Mouse (Mus musculus): ENCODE results near the gene Ndufa8. TPM values are rescaled to one million over a fixed set of nuclear protein-coding genes. Genes with fewer than 3 reads are reported as not detected.

Gene Ndufa8
- 63.3 and 68.7 TPM in 2 replicates for polyA plus RNA-seq (2012)

GRCm38 (mm10) chr2:36048748-36049566 lies at the start of gene Ndufa8, which contains the start of gene Morn5:
Gene Ndufa8 (minus strand): TSS chr2:36049406.
Gene Morn5 (plus strand): TSS chr2:36049458.

Other genes with a start within 250 kb of the Ndufa8 start
- 0.51 and 0.76 TPM in 2 replicates for gene Ttll11, start 69.5 kb downstream of the Ndufa8 start, polyA plus RNA-seq (2012)
- not detected in 2 replicates for gene Morn5, start 52 bp upstream of the Ndufa8 start, polyA plus RNA-seq (2012)
- 0.04 and 0.16 TPM in 2 replicates for gene Lhx6, start 56.0 kb upstream of the Ndufa8 start, polyA plus RNA-seq (2012)
- gene Mrrf, start 87.0 kb upstream of the Ndufa8 start, polyA plus RNA-seq (2012), result 1.3 and 1.9 TPM in 2 replicates
- gene Rbm18, start 87.4 kb upstream of the Ndufa8 start, polyA plus RNA-seq (2012), result 9.6 and 13.3 TPM in 2 replicates
- 13.7 and 18.6 TPM in 2 replicates for gene Ptgs1, start 181.0 kb upstream of the Ndufa8 start, polyA plus RNA-seq (2012)

Data from megakaryocyte-erythroid progenitor cell, adult 5 weeks (primary cell).